Mouse (Mus musculus) left cerebral cortex, postnatal 14 days (tissue): ENCODE measurements around the gene Hdac10. TPM values are rescaled to one million over a fixed set of nuclear protein-coding genes. Genes with fewer than 3 reads are reported as not detected.
A peak's percentile ranks its signal among the peaks of the same experiment; 100 is the strongest.

Source experiments
- DNase-seq, 2 experiments: peaks; one replicate each; pipeline ENCODE4 v3.0.0; 2021 to 2022; ENCODE audit warnings: low spot score in 2 of 2, mixed read lengths in 1 of 2
- intact Hi-C: fragments of 180-260 bp; cut with DNase I; formaldehyde crosslinking; loops from one replicate; pipeline ENCODE4 v1.15.1; 2025
- total RNA-seq, 2 experiments: library from RNA; stranded (reverse); gene quantifications; 2 replicates each; pipeline ENCODE4 v1.2.3; 2021

Hdac10 gene
- total RNA-seq, 2 experiments from 2014 or later = 12.3 to 13.3 TPM

DNA sequence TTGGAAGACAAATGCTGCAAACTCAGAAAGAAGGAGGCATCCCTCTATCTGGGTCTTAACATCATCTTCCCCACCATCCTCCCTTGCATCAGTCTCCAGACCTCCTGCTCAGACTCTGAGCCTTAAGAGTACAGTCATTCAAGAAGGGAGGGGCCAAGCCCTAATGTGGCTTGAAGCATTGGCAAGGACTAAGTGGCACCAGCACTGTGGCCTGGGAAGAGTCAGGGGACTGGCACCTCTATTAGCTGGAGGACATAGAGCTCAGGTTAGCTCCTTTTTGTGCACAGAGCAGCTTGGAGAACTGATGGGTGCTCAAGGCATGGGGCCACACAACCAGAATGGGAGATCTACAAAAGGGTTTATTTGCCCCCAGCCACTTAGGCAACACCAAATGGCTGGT is 1.7 kb upstream of the Hdac10 start:
- no peak for DNase-seq
- intact Hi-C loops = no loop called here

DNA sequence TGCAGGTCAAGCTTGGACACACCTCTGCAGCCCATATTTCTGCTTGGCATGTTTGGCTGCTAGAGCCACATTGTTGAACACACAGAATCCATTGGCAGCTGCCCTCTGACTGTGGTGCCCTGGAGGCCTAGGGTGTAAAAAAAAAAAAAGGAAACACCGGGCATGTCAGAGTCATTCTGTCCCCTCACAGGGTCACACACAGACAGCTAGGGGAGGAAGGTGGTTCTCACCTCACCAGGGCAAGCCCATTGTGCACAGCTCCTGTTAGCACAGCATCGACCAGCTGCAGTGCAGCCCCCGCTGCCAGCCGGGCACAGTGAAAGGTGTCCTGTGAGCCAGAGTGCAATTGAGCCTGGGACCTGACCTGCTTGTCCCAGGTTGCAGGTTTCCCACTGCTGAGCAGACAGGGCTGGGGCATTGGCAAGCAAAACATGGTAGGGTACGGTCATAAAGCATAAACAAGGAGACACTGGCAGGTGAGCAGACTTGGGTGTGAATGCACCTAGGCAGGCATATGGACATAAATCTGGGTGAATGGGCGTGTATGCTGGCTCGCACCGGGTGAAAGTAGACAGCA is 1.0 kb downstream of the Hdac10 start:
- DNase-seq = no peak
- intact Hi-C loops = no loop called here

DNA sequence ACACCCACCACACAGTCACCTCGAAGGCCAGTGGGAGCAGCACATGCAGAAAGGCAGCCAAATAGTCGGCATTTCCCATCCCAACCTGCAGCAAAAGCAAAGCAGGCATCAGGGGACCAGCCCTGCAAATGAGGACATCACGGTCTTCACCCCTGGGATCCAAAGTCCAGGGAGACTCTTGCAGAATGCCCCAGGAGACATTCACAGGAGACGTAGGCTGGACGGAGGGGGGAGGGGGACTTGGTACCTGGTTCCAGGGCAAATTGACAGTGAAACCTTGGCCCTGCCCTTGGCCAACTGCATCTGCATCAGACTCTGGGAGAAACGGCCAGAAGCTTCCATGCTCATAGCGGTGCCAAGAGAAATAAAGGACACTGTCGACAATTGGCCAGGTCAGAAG is 1.9 kb downstream of the Hdac10 start:
- DNase-seq = no peak
- intact Hi-C loops = no loop called here

DNA sequence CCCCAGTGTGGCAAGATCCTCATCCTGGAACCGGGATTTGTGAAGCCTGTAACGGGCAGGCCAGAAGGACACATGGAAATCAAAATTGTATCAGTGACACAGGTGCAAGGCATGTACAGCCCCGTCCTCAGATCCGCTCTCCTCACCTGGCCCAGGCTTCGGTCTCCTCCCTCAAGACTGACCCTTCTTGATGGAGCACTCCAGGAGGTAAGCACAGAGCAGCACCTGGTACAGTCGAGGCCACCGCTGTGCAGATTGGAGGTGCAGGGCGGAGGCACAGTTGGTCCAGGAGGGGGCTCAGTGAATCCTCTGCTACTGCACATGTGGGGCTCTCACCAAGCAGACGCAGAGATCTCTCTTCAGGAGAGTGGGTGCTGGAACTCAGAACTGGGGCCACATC is 3.1 kb downstream of the Hdac10 start:
- no peak for DNase-seq
- intact Hi-C loops = no loop called here

DNA sequence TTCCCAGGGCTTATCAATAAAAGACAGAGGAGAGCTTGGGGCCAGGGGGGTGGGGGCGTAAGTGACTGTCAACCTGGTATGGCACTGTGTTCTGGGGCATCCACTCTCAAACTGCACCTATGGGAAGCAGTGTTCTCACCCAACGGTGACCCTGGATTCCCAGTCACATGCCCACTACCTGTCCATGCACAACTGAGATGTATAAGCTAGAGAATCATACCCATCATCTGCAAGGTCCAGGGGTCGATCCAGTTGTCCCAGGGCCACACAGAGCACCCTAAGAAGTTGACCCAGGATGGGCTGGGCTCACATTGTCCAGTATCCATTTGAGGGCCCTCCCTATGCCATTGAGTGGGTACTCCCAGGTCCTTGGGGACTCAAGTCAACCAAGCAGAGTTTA is 4.2 kb downstream of the Hdac10 start:
- no peak for DNase-seq
- intact Hi-C loops = no loop called here

GRCm38 (mm10) chr15:89123595-89123994 is 4.9 kb downstream of the Hdac10 start:
- intact Hi-C loops = loop anchor here (2.0 kb wide), 1 partner anchor 87 kb away; the partner anchor contains the start of gene Ppp6r2

DNA sequence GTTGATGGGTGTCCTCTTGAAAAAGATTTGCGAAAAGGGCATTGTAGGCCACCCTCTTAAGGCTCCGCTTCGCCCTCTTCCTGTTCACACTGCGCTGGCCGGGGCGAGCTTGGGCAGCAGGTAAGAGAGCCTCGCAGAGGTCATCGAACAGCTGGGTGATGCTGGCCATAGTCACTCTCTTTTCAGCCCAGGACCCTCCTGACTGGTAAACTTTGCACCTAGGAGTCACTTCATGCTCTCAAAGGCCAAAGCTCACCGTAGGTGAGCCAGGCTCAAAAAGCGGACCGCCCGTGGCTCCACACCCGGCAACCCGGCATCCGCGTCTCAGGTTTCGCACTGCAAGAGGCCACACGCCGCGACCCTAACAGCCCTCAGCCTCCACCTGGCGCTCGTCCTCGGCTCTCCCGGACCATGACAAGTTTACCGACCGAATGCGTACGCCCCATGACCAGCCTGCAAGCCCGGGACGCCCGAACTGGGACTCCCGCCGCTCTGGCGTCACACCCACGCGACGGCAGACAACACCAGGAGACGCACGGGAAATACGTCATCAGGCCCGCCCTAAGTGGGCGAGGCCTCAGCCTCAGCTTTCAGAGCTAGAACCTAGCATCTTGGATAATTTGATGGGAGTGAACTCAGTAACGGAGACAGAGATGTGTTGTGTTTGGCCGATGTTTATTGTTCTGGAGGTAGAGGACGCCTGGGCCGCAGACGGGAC is 5.7 kb downstream of the Hdac10 start, which contains the start of gene Tubgcp6:
Gene Tubgcp6 (minus strand): TSS at position 464 of the 718 bp plus-strand sequence.
- intact Hi-C loops = loop anchor here (2.0 kb wide), 1 partner anchor 88 kb away; the partner anchor contains the start of gene Ppp6r2
- peak; percentile 96 for DNase-seq

More at GRCm38 (mm10) chr15:89123595-89123994, 4.9 kb downstream of the Hdac10 start:
- peak; percentile 71 to 84 for DNase-seq

- intact Hi-C loops = no loop called here
- DNase-seq = no peak
Measured at GRCm38 (mm10) chr15:89118007-89118406, 10.5 kb downstream of the Hdac10 start.

DNA sequence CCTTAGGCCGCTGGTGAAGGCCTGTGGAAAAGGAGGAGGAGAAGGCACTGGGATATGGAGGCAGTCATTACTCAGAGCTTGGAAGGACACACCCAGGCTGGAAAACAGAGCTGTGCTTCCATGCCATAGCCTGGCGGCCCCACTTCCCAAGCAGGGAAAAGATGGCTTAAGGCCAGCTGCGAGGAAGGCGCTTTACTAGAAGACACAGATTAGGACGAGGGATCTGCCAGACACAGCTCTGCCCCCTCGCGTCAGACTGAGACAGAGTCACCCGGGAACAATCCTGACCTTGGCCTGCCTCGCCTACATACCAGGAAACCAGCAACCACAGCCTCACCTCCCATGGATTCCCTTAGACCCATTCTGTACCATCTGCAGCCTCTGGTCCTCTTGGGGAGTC is 18.4 kb downstream of the Hdac10 start:
- no peak for DNase-seq
- intact Hi-C loops = no loop called here

DNA sequence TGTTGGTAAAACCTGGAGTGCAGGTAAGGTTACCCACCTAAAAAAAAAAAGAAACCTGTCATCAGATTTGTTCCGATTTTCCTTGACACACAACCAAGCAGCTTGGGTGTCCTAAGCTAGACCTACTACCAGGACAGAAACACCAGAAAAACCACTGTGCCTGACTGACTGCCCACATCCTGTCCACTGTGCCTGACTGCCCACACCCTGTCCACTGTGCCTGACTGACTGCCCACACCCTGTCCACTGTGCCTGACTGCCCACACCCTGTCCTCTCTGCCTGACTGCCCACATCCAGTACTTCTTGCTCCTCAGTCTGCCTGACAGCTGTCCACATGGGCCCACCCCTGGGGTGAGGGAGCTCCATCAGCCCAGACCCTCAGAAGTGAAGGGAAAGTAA is 21.5 kb downstream of the Hdac10 start:
- intact Hi-C loops = no loop called here
- no peak for DNase-seq

GRCm38 (mm10) chr15:89106073-89106472 is 22.4 kb downstream of the Hdac10 start:
- DNase-seq = peak; percentile 17 to 33
- intact Hi-C loops = no loop called here

DNA sequence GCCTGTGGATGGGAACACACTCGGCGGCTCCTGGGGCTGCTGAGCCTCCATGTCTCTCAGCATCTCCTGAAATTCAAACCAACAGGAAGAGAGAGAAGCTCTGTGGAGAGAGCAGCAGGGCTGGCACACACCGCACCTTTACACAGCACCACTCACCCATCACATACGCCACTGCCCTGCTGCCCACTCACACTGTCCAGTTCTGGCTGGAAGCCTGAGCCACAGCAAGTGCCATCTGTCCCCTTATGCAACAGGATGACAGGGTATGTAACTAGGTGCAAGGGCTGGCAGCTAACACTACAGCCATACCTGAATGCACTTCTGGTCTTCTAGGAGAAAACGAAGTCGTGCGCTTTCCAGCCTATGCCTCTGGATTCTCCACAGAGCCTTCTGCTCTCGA is 24.1 kb downstream of the Hdac10 start:
- intact Hi-C loops = no loop called here
- DNase-seq = peak; percentile 26 to 57

DNA sequence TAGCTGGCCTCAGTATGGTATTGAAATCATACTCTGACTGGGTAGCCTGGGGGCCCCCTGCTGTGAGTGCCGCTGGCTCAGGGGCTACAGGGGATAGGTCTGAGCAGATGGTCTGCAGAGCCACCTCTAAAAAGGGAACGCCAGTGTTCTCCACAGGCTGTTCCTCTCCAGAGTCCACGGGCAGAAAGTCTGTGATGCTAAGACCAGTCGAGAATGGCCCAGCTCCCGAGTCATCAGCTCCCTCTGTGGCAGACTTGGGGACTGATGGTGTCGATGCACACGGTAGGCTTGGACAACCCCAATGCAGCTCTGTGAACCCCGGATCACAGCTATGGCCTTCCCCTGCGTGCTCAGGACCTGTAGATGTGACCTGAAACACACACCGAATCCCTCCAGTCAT is 24.6 kb downstream of the Hdac10 start:
- no peak for DNase-seq

GRCm38 (mm10) chr15:89102646-89103045 is 25.9 kb downstream of the Hdac10 start:
- intact Hi-C loops = no loop called here
- no peak for DNase-seq

More for the DNA sequence above, 24.6 kb downstream of the Hdac10 start:
- intact Hi-C loops = no loop called here

- DNase-seq = no peak
- intact Hi-C loops = no loop called here
Measured at GRCm38 (mm10) chr15:89100823-89101222, 27.7 kb downstream of the Hdac10 start.

- DNase-seq = no peak
- intact Hi-C loops = no loop called here
Measured at GRCm38 (mm10) chr15:89098616-89099015, 29.9 kb downstream of the Hdac10 start.

DNA sequence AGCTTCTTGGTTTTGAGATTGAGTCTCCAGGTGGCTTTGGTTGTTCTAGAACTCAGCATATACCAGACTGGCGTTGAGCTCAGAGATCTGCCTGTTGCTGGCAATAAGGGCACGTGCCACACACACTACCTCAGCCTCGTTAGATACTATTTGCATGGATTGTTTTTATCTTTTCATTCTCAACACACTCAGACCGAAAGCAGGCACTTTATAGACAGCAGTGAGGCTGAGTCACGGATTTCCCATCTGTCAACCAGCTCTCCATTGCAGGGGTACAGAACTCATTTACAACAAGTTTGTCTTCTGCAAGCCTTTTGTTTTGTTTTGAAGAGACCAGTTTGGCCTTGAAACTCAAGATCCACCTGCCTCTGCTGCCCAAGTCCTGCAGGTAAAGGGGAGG is 31.1 kb downstream of the Hdac10 start:
- DNase-seq = no peak
- intact Hi-C loops = no loop called here

DNA sequence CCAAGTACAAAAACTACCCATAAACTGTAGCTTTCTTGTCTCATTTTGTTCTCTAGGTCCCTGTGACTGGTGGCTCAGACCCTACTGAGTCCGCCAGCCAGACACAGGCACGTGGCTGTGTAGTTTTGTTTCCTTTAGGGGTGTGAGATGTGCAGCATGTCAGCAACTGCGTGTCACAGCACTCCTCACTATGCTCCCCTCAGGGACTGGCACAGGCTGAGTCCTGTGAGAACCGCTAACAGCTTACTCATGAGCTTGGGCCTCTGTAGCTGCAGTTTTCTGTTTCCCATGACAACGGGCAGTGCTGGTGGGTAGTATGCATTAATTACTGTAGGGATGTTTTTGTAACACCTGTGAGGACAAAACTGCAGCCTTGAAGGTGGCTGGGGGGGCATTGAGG is 36.3 kb downstream of the Hdac10 start:
- peak in 1 of 2 experiments; percentile 68 for DNase-seq
- intact Hi-C loops = no loop called here

DNA sequence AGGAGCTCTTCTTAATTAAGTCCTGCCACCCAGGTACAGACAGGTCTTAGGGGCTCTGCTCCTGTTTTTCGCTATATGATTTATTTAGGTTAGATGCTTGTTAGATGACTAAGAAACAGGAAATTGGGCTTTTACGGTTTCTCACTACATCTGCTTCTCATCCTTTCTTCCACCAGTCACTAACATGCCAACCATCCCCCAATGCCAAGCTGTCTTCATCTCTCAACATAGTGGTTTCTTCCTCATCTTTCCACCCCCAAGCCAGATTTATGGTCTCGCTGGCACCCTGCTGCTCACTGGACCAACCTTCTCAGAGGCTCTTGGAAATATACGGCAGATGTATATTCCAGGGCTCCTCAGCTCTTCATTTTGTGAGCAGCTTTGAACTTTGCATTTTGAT is 37.8 kb downstream of the Hdac10 start:
- intact Hi-C loops = no loop called here
- DNase-seq = peak in 1 of 2 experiments; percentile 60

GRCm38 (mm10) chr15:89089248-89090051 is 39.0 kb downstream of the Hdac10 start:
- intact Hi-C loops = loop anchor here (5.0 to 10.0 kb wide), 2 partner anchors 157 to 265 kb away; no protein-coding TSS in a partner anchor
- DNase-seq = peak in 1 of 2 experiments; percentile 23
